Mouse (Mus musculus) gastrocnemius, postnatal 10 days (tissue): ENCODE data around the gene Nprl3. TPM values are rescaled to one million over a fixed set of nuclear protein-coding genes. Genes with fewer than 3 reads are reported as not detected.
A peak's percentile ranks its signal among the peaks of the same experiment; 100 is the strongest.

ENCODE experiments used
- DNase-seq: peaks from one replicate; pipeline ENCODE4 v3.0.0; 2021; ENCODE audit warnings: mixed read lengths
- total RNA-seq, 2 experiments: library from RNA; stranded (reverse); gene quantifications; 2 replicates each; pipeline ENCODE4 v1.2.3; 2021

Nprl3 gene
- total RNA-seq, 2 experiments from 2014 or later, result 18.9 to 25.0 TPM

GRCm38 (mm10) chr11:32247068-32247467 is 20.4 kb downstream of the Nprl3 start:
- DNase-seq, result no peak

GRCm38 (mm10) chr11:32245614-32246013 is 21.9 kb downstream of the Nprl3 start:
- DNase-seq, result no peak

- DNase-seq, result no peak
Measured at GRCm38 (mm10) chr11:32244617-32245016, 22.9 kb downstream of the Nprl3 start.

GRCm38 (mm10) chr11:32244064-32244463 is 23.4 kb downstream of the Nprl3 start:
- DNase-seq, result peak; percentile 64

DNA sequence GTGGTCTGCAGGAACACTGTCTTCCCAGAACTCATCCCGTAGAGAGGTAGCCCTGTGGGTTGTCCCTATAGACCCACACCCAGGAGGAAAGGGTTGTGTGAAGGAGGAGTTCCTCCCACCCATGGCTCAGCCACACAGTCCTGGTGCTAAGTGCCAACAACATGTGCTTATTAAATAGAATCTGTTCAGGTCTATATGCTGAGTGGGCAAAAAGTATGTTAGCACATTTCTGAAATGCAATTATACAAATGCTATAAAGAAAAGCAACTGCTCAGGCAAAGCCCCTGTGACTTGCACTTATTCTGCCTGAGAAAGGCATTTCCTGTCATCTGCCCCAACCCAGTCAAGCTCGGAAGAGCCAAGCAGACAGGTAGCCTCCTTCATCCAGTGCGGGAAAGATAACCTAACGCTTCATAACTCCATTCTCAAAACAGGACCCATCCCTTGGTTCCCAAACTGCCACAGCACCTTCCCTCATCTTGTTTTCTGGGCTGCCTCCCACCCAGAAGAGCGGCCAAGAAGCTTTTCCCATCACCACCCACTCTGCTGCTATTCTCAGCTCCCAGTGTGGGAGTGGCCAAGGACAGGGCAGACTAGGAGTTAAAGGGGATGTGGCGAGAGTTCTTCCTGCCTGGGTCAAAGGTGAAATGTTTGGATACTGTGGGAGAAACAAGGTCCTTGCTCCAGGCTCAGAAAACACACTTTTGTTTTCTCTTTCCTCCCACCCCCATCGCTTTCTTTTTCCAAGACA is 24.1 kb downstream of the Nprl3 start:
- no peak for DNase-seq

GRCm38 (mm10) chr11:32242209-32242608 is 25.3 kb downstream of the Nprl3 start:
- no peak for DNase-seq

DNA sequence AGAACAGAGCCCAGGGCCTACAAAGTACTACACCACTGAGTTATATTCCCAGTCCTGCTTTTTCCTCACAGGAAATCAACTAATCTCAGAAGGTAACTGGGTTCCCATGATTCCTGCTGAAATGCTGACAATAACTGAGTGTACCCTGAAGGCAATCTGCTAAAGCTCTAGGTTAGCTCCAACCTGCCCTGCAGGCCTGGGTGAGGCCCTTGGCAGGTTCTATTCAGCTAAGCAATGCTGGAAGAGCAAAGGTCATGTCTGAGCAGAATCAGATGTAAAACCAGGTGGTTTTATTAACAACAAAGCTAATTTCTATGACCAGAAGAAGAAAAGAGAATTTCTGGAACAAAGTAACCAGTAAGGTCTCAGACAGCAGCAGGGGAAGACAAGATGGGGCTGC is 26.1 kb downstream of the Nprl3 start:
- no peak for DNase-seq

GRCm38 (mm10) chr11:32238093-32238860 is 29.2 kb downstream of the Nprl3 start:
- DNase-seq, result peak; percentile 75

GRCm38 (mm10) chr11:32237411-32237795 is 30.1 kb downstream of the Nprl3 start:
- no peak for DNase-seq

GRCm38 (mm10) chr11:32236712-32237410 is 30.6 kb downstream of the Nprl3 start:
- DNase-seq, result peak; percentile 82

DNA sequence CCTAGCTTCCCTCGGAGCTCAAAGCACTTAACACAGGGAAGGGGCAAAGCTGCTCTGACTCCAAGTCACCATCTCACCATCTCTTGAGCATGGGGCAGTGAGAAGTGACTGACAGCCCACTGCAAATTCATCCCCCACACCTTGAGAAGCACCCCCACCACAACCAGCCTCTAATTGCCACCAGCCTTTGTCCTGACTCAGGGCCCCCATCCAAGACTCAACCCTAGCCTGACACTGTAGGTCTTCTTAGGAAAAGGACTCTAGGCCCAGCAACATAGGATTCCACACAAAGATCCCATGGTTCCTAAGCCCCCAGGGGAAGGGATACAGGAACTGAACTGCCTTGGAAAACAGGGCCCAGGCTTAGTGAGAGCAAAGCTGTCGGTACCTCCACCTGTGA is 31.4 kb downstream of the Nprl3 start:
- no peak for DNase-seq

- DNase-seq, result peak; percentile 83
Measured at GRCm38 (mm10) chr11:32235646-32236045, 31.9 kb downstream of the Nprl3 start.

DNA sequence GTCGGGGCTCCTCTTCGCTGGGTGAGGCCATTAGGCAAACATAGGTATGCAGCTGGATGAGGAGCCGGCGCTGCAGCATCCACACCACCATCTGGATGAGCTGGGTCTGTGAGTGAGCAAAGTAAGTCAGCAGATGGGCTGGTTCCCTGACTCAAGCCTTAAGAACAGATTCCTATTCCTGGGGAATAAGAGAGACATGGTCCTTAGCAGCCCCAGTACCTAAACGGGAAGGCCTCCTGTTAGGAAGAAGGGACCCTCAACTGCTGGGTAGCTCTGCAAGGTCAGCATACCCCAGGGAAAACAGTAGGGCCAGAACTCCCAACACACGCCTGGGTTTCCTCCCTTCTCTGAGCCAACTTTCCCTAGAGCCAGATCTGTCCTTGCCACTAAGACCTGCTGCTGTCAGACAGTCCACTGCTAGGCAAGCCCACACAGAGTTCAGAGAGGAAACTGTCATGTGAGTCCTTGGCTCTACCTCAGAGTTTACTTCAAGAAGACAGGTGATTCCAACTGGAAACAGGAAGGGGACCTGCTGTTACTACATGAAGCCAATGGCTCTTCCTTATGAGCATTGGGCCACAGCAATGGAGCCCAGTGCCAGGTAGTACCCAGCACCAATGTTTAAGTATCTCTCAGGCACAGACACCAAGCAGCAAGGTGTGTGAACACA is 32.6 kb downstream of the Nprl3 start:
- DNase-seq, result no peak

DNA sequence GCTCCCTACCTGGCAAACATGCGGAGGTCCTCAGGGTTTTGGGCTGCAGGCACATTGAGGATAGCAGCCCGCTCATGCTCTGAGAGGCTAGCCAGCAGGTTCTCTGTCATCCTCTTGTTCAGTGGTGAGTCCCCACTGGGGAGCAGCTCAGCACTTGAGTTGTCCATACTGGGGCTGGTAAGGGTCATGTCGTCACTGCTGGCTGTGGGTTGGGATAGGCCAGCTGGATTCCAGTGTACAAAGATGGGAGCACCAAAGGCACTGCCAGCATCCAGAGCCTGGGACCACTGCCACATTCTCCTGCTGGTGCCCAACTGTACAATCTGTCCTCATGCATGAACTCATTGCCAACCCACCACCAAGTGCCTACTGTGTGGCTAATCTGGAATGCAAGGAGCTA is 33.6 kb downstream of the Nprl3 start:
- DNase-seq, result no peak

DNA sequence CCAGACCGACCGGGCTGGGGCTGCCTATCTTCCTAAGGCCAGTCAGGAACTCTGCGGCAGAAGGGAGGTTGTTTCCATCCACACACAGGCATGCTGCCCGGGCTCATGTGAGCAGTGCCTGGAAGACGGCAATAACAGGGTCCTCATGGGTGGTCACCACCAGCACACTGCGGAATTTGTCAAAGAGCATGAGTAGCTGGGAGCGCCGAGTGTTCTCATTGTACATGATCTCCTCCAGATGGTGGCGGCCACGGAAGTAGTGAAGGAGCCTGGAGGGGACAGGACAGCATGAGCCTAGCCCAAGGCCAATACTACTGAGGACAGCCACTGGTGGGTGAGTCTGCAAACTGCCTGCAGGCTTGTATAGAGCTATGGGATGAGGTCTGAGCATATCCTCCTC is 34.7 kb downstream of the Nprl3 start:
- no peak for DNase-seq

- no peak for DNase-seq
Measured at GRCm38 (mm10) chr11:32231125-32231524, 36.4 kb downstream of the Nprl3 start.

DNA sequence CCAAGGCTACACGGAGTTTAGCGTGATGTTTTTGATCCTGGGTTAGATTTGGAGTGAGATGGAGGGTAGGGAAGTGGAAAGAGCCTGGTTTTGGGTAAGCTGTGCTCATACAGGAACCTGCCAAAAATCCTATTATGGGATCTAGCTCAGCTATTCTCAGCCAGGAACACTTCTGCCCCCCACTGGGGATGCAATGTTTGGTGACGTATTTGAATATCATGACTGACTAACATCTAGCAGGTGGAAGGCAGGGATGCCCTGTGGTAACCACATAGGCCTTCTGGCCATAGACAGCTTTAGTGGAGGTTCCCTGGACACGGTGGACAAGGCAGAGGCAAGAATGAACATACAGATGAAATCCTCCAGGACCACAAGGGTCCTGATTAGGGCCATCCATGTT is 37.3 kb downstream of the Nprl3 start:
- no peak for DNase-seq

DNA sequence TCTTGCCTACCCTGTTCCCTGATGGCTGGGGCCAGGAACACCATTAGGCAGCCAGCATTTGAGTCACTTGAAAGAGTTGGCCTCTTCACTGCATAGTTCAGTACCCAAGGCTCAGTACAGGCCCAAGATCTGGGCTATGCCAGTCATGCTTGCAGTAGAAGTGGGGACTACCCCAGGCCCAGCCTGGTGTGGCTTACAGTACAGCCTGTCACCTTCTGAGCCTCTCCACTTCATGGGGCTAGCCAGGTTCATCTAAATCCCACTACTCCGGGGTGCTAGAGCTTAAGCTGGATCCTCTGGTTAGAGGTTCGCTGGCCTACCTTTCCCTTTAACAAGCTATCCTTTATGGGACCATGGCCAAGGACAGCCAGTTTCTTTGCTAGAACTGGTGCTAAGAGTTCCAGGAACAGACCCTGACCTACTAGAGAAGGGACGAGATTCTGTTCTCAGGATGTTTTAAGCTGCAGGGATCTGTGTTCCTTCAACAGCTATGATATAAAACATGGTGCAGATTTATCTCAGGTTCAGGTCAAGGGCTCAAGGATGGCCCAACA is 39.1 kb downstream of the Nprl3 start:
- no peak for DNase-seq

- no peak for DNase-seq
Measured at GRCm38 (mm10) chr11:32227555-32227954, 40.0 kb downstream of the Nprl3 start.

DNA sequence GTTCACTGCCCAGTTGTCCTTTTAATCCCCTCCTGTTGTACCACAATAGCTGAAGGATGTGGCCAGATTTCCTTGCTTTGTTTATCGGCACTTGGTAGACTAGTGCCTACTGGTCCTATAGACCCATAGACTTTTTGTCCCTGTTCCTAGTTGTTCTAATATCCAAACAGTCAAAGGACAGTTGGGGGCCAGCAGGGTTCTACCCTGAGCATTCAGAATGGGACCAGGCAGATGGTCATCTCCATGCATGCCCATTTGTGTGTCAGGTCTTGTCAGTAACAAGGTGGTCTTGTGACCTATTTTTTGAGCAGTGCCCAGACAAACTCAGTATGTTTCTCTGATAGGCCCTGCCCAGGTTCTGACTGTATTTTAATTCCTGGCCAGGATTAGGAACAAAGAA is 40.5 kb downstream of the Nprl3 start:
- no peak for DNase-seq

- peak; percentile 89 for DNase-seq
Measured at GRCm38 (mm10) chr11:32226124-32226871, 41.2 kb downstream of the Nprl3 start, which contains the start of gene Mpg. TSS of gene Mpg (plus strand) at chr11:32226505.
